Mouse (Mus musculus) CD4-positive, CD25-positive, alpha-beta regulatory T cell, adult 4 months (primary cell): ENCODE results near the gene Aym1. TPM values are rescaled to one million over a fixed set of nuclear protein-coding genes. Genes with fewer than 3 reads are reported as not detected.

Source experiments
- polyA plus RNA-seq, 2 experiments: library from polyadenylated mRNA; unstranded; fragments of 100-300 nt; shearing (Covaris generic); gene quantifications; one replicate each; pipeline ENCODE4 v1.2.1; 2017

Gene Aym1
- polyA plus RNA-seq, 2 experiments from 2014 or later: not detected

Other genes starting within 250 kb of the Aym1 start
- under 1 TPM; 0.89 to 0.98 TPM for gene 2900026A02Rik, start 136.1 kb upstream of the Aym1 start, polyA plus RNA-seq
- gene Tmem211, start 130.4 kb upstream of the Aym1 start, polyA plus RNA-seq: not detected
- gene Sgsm1, start 46.5 kb upstream of the Aym1 start, polyA plus RNA-seq: not detected
- 1 to 10 TPM; 1.4 to 1.5 TPM for gene Wscd2, start 133.0 kb downstream of the Aym1 start, polyA plus RNA-seq